Mouse (Mus musculus): ENCODE data around the gene Gm20388. TPM values are rescaled to one million over a fixed set of nuclear protein-coding genes. Genes with fewer than 3 reads are reported as not detected.

Gm20388 gene
- polyA plus RNA-seq, 1 experiment from 2014 or later = 2.5 TPM

- H3K27me3 ChIP-seq (ENCODE audit: low read depth, poor library complexity, severe bottlenecking) = peaks cover 53% of the 10 kb centered on the region
- H3K27ac ChIP-seq = peak overlapping the region; percentile 90
- peaks cover 54% of the 10 kb centered on the region for H3K4me1 ChIP-seq
- no peaks in the 10 kb centered on the region for H3K36me3 ChIP-seq
- H3K9me3 ChIP-seq (replicated peaks) = no peaks in the 10 kb centered on the region
- WGBS = 2% methylated on average over 21 of the region's 21 CpGs
- H3K4me3 ChIP-seq = peak overlapping the region; percentile 70
- no peak for DNase-seq (ENCODE audit: low spot score)
Observed at GRCm38 (mm10) chr8:122284659-122285261, 2374.1 kb downstream of the Gm20388 start.

GRCm38 (mm10) chr8:122285727-122286126 lies 2375.1 kb downstream of the Gm20388 start:
- no peak overlapping the region for H3K4me3 ChIP-seq
- no peak for DNase-seq (ENCODE audit: low spot score)
- H3K27ac ChIP-seq = no peak overlapping the region
- peaks cover 51% of the 10 kb centered on the region for H3K4me1 ChIP-seq
- no peaks in the 10 kb centered on the region for H3K36me3 ChIP-seq
- H3K27me3 ChIP-seq (ENCODE audit: low read depth, poor library complexity, severe bottlenecking) = peaks cover 53% of the 10 kb centered on the region
- WGBS = 39% methylated on average over 6 of the region's 6 CpGs
- no peaks in the 10 kb centered on the region for H3K9me3 ChIP-seq (replicated peaks)

GRCm38 (mm10) chr8:122286899-122287298 lies 2376.3 kb downstream of the Gm20388 start:
- no peaks in the 10 kb centered on the region for H3K9me3 ChIP-seq (replicated peaks)
- H3K4me3 ChIP-seq = no peak overlapping the region
- H3K27ac ChIP-seq = no peak overlapping the region
- 76% methylated on average over 10 of the region's 10 CpGs for WGBS
- peaks cover 53% of the 10 kb centered on the region for H3K27me3 ChIP-seq (ENCODE audit: low read depth, poor library complexity, severe bottlenecking)
- DNase-seq (ENCODE audit: low spot score) = no peak
- H3K36me3 ChIP-seq = no peaks in the 10 kb centered on the region
- H3K4me1 ChIP-seq = peaks cover 52% of the 10 kb centered on the region

GRCm38 (mm10) chr8:122287742-122288141 lies 2377.1 kb downstream of the Gm20388 start:
- no peaks in the 10 kb centered on the region for H3K9me3 ChIP-seq (replicated peaks)
- H3K27ac ChIP-seq = no peak overlapping the region; the same call in 1 of the 2 replicates
- no peak overlapping the region for H3K4me3 ChIP-seq
- peaks cover 49% of the 10 kb centered on the region for H3K4me1 ChIP-seq
- no peaks in the 10 kb centered on the region for H3K36me3 ChIP-seq
- H3K27me3 ChIP-seq (ENCODE audit: low read depth, poor library complexity, severe bottlenecking) = peaks cover 49% of the 10 kb centered on the region
- WGBS = 74% methylated on average over 8 of the region's 8 CpGs
- no peak for DNase-seq (ENCODE audit: low spot score)

- no peaks in the 10 kb centered on the region for H3K9me3 ChIP-seq (replicated peaks)
- DNase-seq (ENCODE audit: low spot score) = no peak
- H3K36me3 ChIP-seq = no peaks in the 10 kb centered on the region
- H3K27me3 ChIP-seq (ENCODE audit: low read depth, poor library complexity, severe bottlenecking) = peaks cover 43% of the 10 kb centered on the region
- peaks cover 46% of the 10 kb centered on the region for H3K4me1 ChIP-seq
- H3K4me3 ChIP-seq = no peak overlapping the region
- WGBS = 86% methylated on average over 3 of the region's 3 CpGs
- H3K27ac ChIP-seq = no peak overlapping the region; the same call in 1 of the 2 replicates
Observed at GRCm38 (mm10) chr8:122288344-122288743, 2377.7 kb downstream of the Gm20388 start.

- Histone ChIP-seq H3K27ac (no peak overlapping the region), H3K9me3 (replicated peaks) (no peaks in the 10 kb centered on the region), H3K4me1 (peaks cover 48% of the 10 kb centered on the region), H3K27me3 (ENCODE audit: low read depth, poor library complexity, severe bottlenecking) (peaks cover 16% of the 10 kb centered on the region), H3K36me3 (no peaks in the 10 kb centered on the region), H3K4me3 (no peak overlapping the region)
- DNase-seq (ENCODE audit: low spot score) = no peak
- 86% methylated on average over 12 of the region's 12 CpGs for WGBS
Observed at GRCm38 (mm10) chr8:122291075-122291474, 2380.4 kb downstream of the Gm20388 start.

- Histone ChIP-seq H3K36me3 (no peaks in the 10 kb centered on the region), H3K27me3 (ENCODE audit: low read depth, poor library complexity, severe bottlenecking) (peaks cover 11% of the 10 kb centered on the region), H3K27ac (0 out of 2 replicates have a peak overlapping the region, but pooled peaks have one; percentile 1), H3K4me3 (no peak overlapping the region), H3K4me1 (peaks cover 53% of the 10 kb centered on the region), H3K9me3 (replicated peaks) (no peaks in the 10 kb centered on the region)
- 63% methylated on average over 10 of the region's 10 CpGs for WGBS
- no peak for DNase-seq (ENCODE audit: low spot score)
Observed at GRCm38 (mm10) chr8:122291549-122291948, 2380.9 kb downstream of the Gm20388 start.

GRCm38 (mm10) chr8:122293484-122293883 lies 2382.8 kb downstream of the Gm20388 start:
- WGBS = 73% methylated on average over 10 of the region's 10 CpGs
- H3K27ac ChIP-seq = peak overlapping the region; percentile 61; the same call in 1 of the 2 replicates
- no peaks in the 10 kb centered on the region for H3K36me3 ChIP-seq
- H3K4me1 ChIP-seq = peaks cover 72% of the 10 kb centered on the region
- no peak for DNase-seq (ENCODE audit: low spot score)
- peaks cover 2% of the 10 kb centered on the region; the same call in 1 of the 2 replicates for H3K27me3 ChIP-seq (ENCODE audit: low read depth, poor library complexity, severe bottlenecking)
- no peak overlapping the region for H3K4me3 ChIP-seq
- no peaks in the 10 kb centered on the region for H3K9me3 ChIP-seq (replicated peaks)

GRCm38 (mm10) chr8:122294273-122294683 lies 2383.6 kb downstream of the Gm20388 start:
- Histone ChIP-seq H3K27ac (peak overlapping the region; percentile 61), H3K4me3 (no peak overlapping the region), H3K4me1 (peaks cover 80% of the 10 kb centered on the region), H3K9me3 (replicated peaks) (no peaks in the 10 kb centered on the region), H3K36me3 (no peaks in the 10 kb centered on the region), H3K27me3 (ENCODE audit: low read depth, poor library complexity, severe bottlenecking) (no peaks in the 10 kb centered on the region; the same call in 1 of the 2 replicates)
- WGBS = under 1% methylated on average over 7 of the region's 7 CpGs
- DNase-seq (ENCODE audit: low spot score) = peak; percentile 72

- Histone ChIP-seq H3K4me1 (peaks cover 87% of the 10 kb centered on the region), H3K9me3 (replicated peaks) (no peaks in the 10 kb centered on the region), H3K36me3 (no peaks in the 10 kb centered on the region), H3K27me3 (ENCODE audit: low read depth, poor library complexity, severe bottlenecking) (no peaks in the 10 kb centered on the region; the same call in 1 of the 2 replicates), H3K27ac (0 out of 2 replicates have a peak overlapping the region, but pooled peaks have one; percentile 16), H3K4me3 (no peak overlapping the region)
- WGBS = 72% methylated on average over 9 of the region's 9 CpGs
- no peak for DNase-seq (ENCODE audit: low spot score)
Observed at GRCm38 (mm10) chr8:122295389-122295788, 2384.7 kb downstream of the Gm20388 start.

GRCm38 (mm10) chr8:122296173-122297001 lies 2385.7 kb downstream of the Gm20388 start:
- Histone ChIP-seq H3K27me3 (ENCODE audit: low read depth, poor library complexity, severe bottlenecking) (no peaks in the 10 kb centered on the region; the same call in 1 of the 2 replicates), H3K36me3 (no peaks in the 10 kb centered on the region), H3K27ac (peak overlapping the region; percentile 67), H3K9me3 (replicated peaks) (no peaks in the 10 kb centered on the region), H3K4me3 (no peak overlapping the region), H3K4me1 (peaks cover 79% of the 10 kb centered on the region)
- DNase-seq (ENCODE audit: low spot score) = peak; percentile 41
- 31% methylated on average over 24 of the region's 24 CpGs for WGBS

- WGBS = 58% methylated on average over 16 of the region's 16 CpGs
- Histone ChIP-seq H3K36me3 (no peaks in the 10 kb centered on the region), H3K4me3 (no peak overlapping the region), H3K4me1 (peaks cover 78% of the 10 kb centered on the region), H3K9me3 (replicated peaks) (no peaks in the 10 kb centered on the region), H3K27ac (0 out of 2 replicates have a peak overlapping the region, but pooled peaks have one; percentile 6), H3K27me3 (ENCODE audit: low read depth, poor library complexity, severe bottlenecking) (no peaks in the 10 kb centered on the region; the same call in 1 of the 2 replicates)
- DNase-seq (ENCODE audit: low spot score) = no peak
Observed at GRCm38 (mm10) chr8:122299581-122300254, 2389.1 kb downstream of the Gm20388 start.
